Mouse (Mus musculus) stomach, embryonic 16.5 days (tissue): ENCODE measurements around the gene Ensa. TPM values are rescaled to one million over a fixed set of nuclear protein-coding genes. Genes with fewer than 3 reads are reported as not detected.

Source experiments
- ATAC-seq: fragments of 200-750 bp; cut with Nextera tagmentation; 2 replicates; pipeline ENCODE4 v1.8.0; 2017; ENCODE audit warnings: moderate number of reproducible peaks, moderate TSS enrichment; ENCODE audit not compliant: insufficient read depth, low FRiP score
- H3K27ac ChIP-seq: fragments of 300-500 bp; sonication (generic); 2 replicates; pipeline ENCODE4 v1.5.1; 2014; ENCODE audit warnings: low read length
- H3K27me3 ChIP-seq: fragments of 300-500 bp; sonication (generic); 2 replicates; pipeline ENCODE4 v1.6.1; 2014; ENCODE audit warnings: low read length, control low read depth, mixed read lengths; ENCODE audit not compliant: control insufficient read depth, insufficient read depth
- H3K36me3 ChIP-seq: fragments of 300-500 bp; sonication (generic); 2 replicates; pipeline ENCODE4 v1.6.1; 2014; ENCODE audit warnings: low read length; ENCODE audit not compliant: control insufficient read depth, insufficient read depth
- H3K4me1 ChIP-seq: fragments of 300-500 bp; sonication (generic); 2 replicates; pipeline ENCODE4 v1.6.1; 2014; ENCODE audit warnings: low read length, control low read depth, mixed read lengths; ENCODE audit not compliant: control insufficient read depth, insufficient read depth
- H3K4me2 ChIP-seq: fragments of 300-500 bp; sonication (generic); 2 replicates; pipeline ENCODE4 v1.6.1; 2014; ENCODE audit warnings: low read depth, low read length, mixed read lengths
- H3K4me3 ChIP-seq: fragments of 300-500 bp; sonication (generic); replicated peaks from 2 replicates; pipeline ENCODE4 v1.5.1; 2014; ENCODE audit warnings: mild to moderate bottlenecking, low read length
- H3K9ac ChIP-seq: fragments of 300-500 bp; sonication (generic); 2 replicates; pipeline ENCODE4 v1.6.1; 2014; ENCODE audit warnings: low read length
- H3K9me3 ChIP-seq: fragments of 300-500 bp; sonication (generic); replicated peaks from 2 replicates; pipeline ENCODE4 v1.6.1; 2016; ENCODE audit warnings: low read length, control low read depth; ENCODE audit not compliant: control insufficient read depth
- WGBS: fragments of 180-500 bp; shearing (Covaris S2); extraction: QIAGEN DNeasy Blood & Tissue Kit; methylation state at CpG from one replicate; pipeline ENCODE4 v1.1.7; 2014; 5-methylcytosine and 5-hydroxymethylcytosine counted together
- polyA plus RNA-seq: library from polyadenylated mRNA; unstranded; fragments of >200 nt; fragmentation: Nextera tagmentation; extraction: Ambion mirVana; gene quantifications from 2 replicates; pipeline ENCODE4 v1.2.1, GENCODE M21; 2015

Ensa gene
- polyA plus RNA-seq, 1 experiment from 2014 or later, result 70.3 TPM

DNA sequence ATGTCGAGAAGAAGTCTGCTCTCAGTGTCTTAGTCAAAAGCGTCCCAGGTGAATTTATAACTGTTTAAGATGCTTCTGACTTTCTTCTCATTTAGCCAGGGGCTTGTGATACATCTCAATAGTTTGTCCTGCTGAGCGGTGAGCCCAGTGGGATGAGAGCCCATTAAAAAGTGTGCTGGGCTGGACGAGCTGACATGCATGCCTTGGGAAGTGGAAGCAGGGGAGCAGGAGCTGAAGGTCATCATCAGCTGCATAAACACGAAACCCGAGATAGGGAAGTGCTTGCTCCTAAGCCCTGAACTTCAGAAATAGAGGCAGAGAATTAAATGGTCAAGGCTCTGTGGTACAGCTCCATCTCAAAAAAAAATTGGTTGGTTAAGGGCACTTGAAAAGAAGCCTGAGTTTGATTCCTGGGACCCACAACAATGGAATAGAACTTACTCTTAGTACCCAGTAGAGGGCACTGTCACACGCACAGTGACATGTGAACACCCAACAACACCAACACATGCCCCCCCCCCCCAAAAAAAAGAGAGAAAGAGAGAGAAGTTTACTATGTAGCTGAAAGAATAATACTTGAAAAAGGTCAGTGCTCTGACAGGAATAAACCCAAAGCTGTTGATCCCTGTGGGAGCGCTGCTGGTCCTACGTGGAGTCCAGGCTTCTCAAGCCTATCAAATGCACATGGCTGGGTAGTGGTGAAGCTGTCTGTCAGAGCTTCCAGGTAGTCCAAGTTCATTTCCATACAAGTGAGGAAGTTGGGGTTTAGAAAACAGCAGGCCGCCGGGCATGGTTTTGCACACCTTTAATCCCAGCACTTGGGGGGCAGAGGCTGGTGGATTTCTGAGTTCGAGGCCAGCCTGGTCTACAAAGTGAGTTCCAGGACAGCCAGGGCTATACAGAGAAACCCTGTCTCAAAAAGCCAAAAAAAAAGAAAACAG lies 8.1 kb downstream of the Ensa start:
- Histone ChIP-seq H3K4me1 (no peaks in the 10 kb centered on the region), H3K9ac (no peak overlapping the region), H3K36me3 (peaks cover 7% of the 10 kb centered on the region), H3K27me3 (no peaks in the 10 kb centered on the region), H3K9me3 (no peaks in the 10 kb centered on the region), H3K4me3 (no peak overlapping the region), H3K27ac (no peak overlapping the region), H3K4me2 (no peak overlapping the region)
- WGBS, result 62% methylated on average over 12 of the region's 12 CpGs
- no peak for ATAC-seq

DNA sequence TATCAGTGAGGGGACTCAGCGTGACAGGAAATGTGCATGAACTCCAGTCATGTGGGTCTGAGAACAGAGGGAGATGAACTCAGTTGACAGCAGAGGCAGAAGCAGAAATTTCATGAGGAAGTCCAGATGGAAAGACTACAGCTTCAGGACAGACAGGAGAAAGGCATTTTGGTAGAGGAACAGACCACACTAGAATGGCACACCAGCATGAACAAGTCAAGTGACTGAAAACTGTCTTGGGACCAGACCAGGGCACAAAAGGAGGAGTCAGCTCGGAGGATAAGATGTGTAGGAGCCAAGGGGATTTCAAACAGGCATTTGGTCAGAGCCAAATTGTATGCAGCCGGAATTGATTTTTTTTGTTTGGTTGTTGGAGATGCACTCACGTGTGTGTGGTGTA lies 10.8 kb downstream of the Ensa start:
- Histone ChIP-seq H3K36me3 (peaks cover 2% of the 10 kb centered on the region), H3K9ac (no peak overlapping the region), H3K4me1 (no peaks in the 10 kb centered on the region), H3K4me3 (no peak overlapping the region), H3K4me2 (no peak overlapping the region), H3K9me3 (no peaks in the 10 kb centered on the region), H3K27ac (peak overlapping the region; percentile 19; the same call in 1 of the 2 replicates), H3K27me3 (no peaks in the 10 kb centered on the region)
- 60% methylated on average over 4 of the region's 4 CpGs for WGBS
- ATAC-seq, result no peak

DNA sequence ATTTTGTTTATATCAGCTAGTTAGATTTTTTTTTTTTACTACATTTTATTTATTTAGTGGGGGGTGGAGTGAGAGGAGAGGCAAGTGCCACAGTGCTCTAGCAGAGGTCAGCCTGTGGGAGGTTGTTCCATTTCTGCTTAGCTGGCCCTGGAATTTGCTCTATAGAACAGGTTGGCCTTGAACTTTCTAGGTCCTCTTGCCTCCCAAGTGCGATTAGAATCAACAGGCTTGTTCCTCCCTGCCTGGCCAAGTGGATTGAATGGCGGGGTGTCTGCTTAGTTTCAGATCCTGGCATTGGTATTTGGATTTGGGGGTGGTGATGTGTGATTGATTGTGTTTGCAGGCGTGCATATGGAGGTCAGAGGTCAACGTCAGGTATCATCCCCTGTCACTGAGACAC lies 11.3 kb downstream of the Ensa start:
- 58% methylated on average over 4 of the region's 4 CpGs for WGBS
- H3K9me3 ChIP-seq, result no peaks in the 10 kb centered on the region
- H3K36me3 ChIP-seq, result peaks cover 2% of the 10 kb centered on the region; the same call in 1 of the 2 replicates
- no peak overlapping the region for H3K27ac ChIP-seq
- ATAC-seq, result no peak
- no peak overlapping the region for H3K4me3 ChIP-seq
- no peaks in the 10 kb centered on the region for H3K4me1 ChIP-seq
- H3K9ac ChIP-seq, result no peak overlapping the region
- no peak overlapping the region for H3K4me2 ChIP-seq
- no peaks in the 10 kb centered on the region for H3K27me3 ChIP-seq

DNA sequence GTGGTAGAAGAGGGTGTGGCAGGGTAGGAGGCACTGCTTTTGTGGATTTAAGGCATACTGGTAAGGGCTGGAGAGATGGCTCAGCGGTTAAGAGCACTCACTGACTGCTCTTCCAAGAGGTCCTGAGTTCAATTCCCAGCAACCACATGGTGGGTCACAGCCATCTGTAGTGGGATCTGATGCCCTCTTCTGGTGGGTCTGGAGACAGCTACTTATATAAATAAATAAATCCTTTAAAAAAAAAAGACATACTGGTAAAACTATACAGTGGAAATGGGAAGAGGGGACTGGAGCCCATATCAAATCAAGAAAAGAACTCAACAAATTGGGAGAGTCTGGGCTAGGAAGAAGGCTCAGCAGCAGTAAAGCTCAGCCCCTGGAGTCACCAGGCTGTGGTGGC lies 14.9 kb downstream of the Ensa start:
- H3K4me1 ChIP-seq, result no peaks in the 10 kb centered on the region
- no peak for ATAC-seq
- WGBS, result 65% methylated on average over 1 of the region's 1 CpGs

DNA sequence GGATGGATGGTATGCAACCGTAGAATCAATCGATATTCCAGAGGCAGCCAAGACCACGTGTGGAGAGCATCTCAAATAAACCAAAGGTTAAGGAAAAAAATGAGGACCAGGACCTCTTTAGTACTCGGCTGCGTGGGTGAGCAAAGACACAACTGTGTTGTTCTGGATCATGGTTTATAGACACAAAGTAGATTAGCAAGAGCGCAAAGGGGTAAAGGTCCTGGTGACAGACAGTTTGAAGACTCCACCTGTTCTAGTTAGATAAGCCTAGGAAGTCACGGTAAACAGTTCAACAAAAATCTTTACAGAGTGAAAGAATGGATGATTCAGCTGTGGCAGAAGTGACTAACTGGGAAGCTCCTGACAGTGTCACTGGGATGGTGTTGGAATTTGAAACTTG lies 18.3 kb downstream of the Ensa start:
- 71% methylated on average over 7 of the region's 7 CpGs for WGBS
- peaks cover 2% of the 10 kb centered on the region; the same call in 1 of the 2 replicates for H3K36me3 ChIP-seq
- H3K27me3 ChIP-seq, result no peaks in the 10 kb centered on the region
- no peaks in the 10 kb centered on the region for H3K9me3 ChIP-seq
- H3K9ac ChIP-seq, result no peak overlapping the region
- no peak overlapping the region for H3K27ac ChIP-seq
- ATAC-seq, result no peak
- no peak overlapping the region for H3K4me2 ChIP-seq
- H3K4me3 ChIP-seq, result no peak overlapping the region
- H3K4me1 ChIP-seq, result no peaks in the 10 kb centered on the region

More for the DNA sequence above, 14.9 kb downstream of the Ensa start:
- Histone ChIP-seq H3K9me3 (no peaks in the 10 kb centered on the region), H3K27ac (no peak overlapping the region), H3K36me3 (peaks cover 2% of the 10 kb centered on the region; the same call in 1 of the 2 replicates), H3K4me2 (no peak overlapping the region), H3K27me3 (no peaks in the 10 kb centered on the region), H3K4me3 (no peak overlapping the region), H3K9ac (no peak overlapping the region)

DNA sequence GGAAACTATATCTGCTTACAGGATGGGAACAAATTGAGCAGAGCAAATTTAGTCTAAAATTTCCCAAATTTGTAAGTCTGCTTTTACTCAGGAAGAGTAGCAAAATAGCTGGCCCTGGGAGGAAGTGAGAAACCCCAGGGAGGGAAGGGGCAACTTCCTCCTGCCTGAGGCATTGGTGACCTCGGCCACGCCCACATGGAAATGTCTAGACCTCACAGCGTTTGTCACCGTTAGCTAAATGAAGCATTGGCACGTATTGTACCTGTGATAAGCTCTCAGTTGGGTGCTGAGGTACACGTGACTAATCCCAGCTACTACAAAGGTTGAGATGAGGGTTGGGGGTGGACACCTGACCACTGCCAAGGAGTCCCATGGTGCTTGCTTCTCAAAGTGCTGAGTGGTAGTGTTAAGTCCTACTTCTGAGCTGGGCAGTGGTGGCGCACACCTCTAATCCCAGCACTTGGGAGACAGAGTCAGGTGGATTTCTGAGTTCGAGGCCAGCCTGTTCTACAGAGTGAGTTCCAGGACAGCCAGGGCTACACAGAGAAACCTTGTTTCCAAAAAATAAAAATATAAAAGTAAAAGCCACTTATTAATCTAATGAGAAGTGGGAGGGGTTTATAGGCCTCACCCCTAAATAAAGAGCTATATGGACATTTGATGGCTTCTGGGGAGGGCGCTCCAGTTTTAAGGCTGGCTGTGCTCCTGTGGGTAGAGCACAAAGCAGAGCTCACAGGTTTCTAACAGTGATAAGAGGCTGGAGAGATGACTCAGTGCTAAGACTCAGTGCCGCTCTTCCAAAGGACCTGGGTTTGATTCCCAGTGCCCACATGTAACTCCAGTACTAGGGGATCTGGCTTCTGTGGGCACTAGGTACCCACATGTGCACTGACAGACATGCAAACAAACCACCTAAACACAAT lies 20.8 kb downstream of the Ensa start:
- H3K9me3 ChIP-seq, result no peaks in the 10 kb centered on the region
- no peaks in the 10 kb centered on the region for H3K36me3 ChIP-seq
- no peak overlapping the region for H3K9ac ChIP-seq
- peaks cover 6% of the 10 kb centered on the region; the same call in 1 of the 2 replicates for H3K4me1 ChIP-seq
- peak; percentile 46; the same call in 1 of the 2 replicates for ATAC-seq
- WGBS, result 58% methylated on average over 10 of the region's 10 CpGs
- H3K4me3 ChIP-seq, result no peak overlapping the region
- no peak overlapping the region for H3K4me2 ChIP-seq
- H3K27ac ChIP-seq, result no peak overlapping the region
- no peaks in the 10 kb centered on the region for H3K27me3 ChIP-seq

DNA sequence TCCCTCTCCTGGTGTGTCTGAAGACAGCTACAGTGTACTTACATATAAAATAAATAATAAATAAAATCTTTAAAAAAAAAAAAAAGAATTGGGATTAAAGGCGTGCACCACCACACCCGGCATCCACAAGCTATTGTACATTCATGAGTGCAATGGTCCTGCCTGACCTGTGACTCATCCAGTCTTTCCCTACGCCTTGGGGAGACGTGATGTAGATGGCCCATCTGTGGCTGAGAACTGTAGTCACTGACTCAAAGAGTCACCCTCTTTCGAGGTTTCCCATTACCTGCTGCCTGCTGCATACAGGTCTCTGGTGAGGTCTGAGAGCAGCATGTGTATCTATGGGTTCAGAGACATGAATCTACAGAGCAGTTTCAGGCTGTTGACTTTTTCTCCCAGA lies 23.2 kb downstream of the Ensa start:
- no peak overlapping the region for H3K9ac ChIP-seq
- peaks cover 16% of the 10 kb centered on the region for H3K4me1 ChIP-seq
- WGBS, result 85% methylated on average over 5 of the region's 5 CpGs
- ATAC-seq, result no peak
- no peak overlapping the region for H3K4me2 ChIP-seq
- no peaks in the 10 kb centered on the region for H3K9me3 ChIP-seq
- H3K4me3 ChIP-seq, result no peak overlapping the region
- no peaks in the 10 kb centered on the region for H3K27me3 ChIP-seq
- no peak overlapping the region for H3K27ac ChIP-seq
- H3K36me3 ChIP-seq, result no peaks in the 10 kb centered on the region

DNA sequence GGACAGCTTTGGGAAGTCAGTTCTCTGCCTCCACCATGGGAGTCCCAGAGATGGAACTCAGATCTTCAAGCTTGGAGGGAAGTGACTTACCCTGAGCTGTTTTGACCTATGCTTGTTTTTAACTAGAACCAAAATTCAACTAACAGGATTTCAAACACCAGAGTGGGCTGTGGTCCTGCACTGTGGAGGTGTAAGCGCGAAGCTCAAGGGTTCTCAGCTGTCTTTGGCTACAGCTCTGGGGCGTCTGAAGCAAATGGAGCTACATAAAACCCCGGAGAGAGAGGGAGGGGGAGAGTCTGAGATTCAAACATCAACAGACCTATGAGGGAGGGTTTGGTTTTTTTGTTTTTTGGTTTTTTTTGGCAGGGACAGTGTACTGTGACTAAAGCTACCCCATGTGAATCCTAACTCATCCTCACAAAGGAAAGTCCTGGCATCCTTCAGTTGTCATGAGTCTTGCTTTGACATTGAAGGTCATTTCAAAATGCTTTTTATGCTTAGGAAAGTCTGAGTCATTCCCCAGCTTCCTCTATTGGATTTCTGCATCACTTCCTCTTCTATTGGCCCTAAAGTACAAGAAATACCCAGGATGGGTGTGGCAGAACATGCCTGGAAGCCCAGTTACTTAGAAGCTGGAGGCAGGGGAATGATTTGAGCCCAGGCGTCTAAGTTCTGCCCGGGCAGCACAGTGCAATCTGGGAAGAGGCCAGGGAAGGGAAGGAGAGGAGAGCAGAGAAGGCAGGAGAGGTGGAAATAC lies 25.7 kb downstream of the Ensa start:
- H3K27me3 ChIP-seq, result no peaks in the 10 kb centered on the region
- H3K4me2 ChIP-seq, result no peak overlapping the region
- no peaks in the 10 kb centered on the region for H3K36me3 ChIP-seq
- 50% methylated on average over 6 of the region's 6 CpGs for WGBS
- H3K9me3 ChIP-seq, result no peaks in the 10 kb centered on the region
- no peak overlapping the region for H3K9ac ChIP-seq
- peak; percentile 57; the same call in 1 of the 2 replicates for ATAC-seq
- H3K27ac ChIP-seq, result peak overlapping the region; percentile 76
- no peak overlapping the region for H3K4me3 ChIP-seq
- peaks cover 26% of the 10 kb centered on the region for H3K4me1 ChIP-seq
